Mouse (Mus musculus) layer of hippocampus, postnatal 14 days (tissue): ENCODE measurements around the gene Tmpo. TPM values are rescaled to one million over a fixed set of nuclear protein-coding genes. Genes with fewer than 3 reads are reported as not detected.

Experiments used
- DNase-seq, 2 experiments: peaks; one replicate each; pipeline ENCODE4 v3.0.0; 2021 to 2022; ENCODE audit warnings: low spot score in 2 of 2, mixed read lengths in 1 of 2
- total RNA-seq, 2 experiments: library from RNA; stranded (reverse); gene quantifications; 2 replicates each; pipeline ENCODE4 v1.2.3; 2021

The Tmpo gene
- total RNA-seq, 2 experiments from 2014 or later: 29.6 to 38.5 TPM

DNA sequence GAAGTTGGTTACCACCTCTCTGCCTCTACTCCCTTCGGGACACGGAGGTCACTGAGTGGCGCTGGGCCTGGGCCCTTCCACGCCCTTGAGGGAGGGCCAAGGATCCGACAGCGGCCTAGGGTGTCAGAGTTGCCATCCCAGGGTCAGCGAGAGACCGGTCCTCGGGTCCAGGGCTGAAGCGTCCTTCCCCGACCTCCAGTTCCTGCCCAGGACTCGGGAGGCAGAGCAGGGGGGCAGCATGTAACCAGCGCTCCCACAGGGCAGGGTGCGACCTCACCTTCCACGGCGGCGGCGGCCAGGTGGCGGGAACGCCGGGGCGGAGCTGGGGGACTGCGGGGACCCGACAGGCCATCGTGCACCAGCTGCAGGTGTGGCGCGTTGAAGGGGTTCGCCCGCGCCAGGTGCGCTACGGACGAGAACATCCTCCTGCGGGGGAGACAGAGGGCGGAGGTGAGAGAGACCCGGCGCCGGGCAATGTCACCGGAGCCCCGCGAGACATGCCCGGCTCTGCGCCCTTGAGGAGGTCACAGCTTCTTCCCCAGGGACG is 57.8 kb downstream of the Tmpo start:
- peak in 1 of 2 experiments; percentile 17 for DNase-seq

DNA sequence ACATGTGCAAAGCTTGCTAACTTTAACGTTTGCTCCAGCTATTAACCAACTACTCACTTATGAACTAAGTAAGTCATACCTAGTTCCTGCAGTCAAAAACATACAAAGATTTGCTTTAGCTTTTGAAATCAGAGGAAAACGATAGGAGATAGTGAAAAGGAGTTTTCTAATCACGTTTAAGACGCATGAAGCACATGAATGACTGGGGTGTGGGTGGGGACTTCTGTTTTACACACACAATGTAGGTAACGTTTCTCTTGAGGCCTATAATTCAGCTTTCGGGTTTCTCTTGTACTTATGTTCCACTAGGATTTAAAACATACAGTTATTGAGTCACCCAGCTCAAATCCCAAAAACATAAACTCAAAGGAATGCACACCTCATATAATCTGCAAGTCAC is 58.5 kb downstream of the Tmpo start:
- no peak for DNase-seq

DNA sequence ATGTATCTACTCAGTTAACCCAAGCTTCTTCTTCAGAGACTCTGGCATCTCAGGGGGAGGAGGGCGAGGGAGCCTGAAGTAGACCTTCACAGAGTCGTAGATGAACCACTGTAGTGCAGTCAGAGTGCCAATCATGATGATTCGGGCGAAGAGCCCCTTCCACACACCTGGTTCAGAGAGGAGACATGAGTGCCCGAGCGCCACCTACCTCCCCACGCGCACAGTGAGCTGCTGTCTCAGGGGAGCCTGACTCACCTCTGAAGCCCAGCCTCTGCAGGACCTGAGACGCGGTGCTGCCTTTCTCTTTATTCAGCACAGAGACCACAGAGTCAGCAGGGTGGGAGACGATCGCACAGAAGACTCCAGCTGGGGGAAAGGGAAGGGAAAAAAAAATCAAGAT is 64.2 kb downstream of the Tmpo start:
- DNase-seq: no peak

DNA sequence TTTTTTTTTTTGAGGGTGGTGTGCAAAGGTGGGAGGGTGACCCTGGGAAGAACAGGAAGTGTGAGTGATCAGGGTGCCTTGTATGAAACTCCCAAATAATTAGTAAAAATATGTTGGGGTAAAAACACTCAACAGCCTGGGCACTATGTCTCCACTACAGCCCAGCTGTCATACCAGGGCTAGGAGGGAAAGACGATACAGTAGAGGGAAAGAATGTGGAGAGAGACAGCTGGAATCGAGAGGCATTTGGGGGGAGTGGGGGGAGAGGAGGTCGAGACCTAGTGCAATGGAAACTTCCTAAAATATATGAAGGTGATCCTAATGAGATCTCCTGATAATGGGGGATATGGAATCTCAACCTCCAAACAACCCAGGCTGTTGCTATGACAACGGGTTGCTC is 71.3 kb downstream of the Tmpo start:
- no peak for DNase-seq

DNA sequence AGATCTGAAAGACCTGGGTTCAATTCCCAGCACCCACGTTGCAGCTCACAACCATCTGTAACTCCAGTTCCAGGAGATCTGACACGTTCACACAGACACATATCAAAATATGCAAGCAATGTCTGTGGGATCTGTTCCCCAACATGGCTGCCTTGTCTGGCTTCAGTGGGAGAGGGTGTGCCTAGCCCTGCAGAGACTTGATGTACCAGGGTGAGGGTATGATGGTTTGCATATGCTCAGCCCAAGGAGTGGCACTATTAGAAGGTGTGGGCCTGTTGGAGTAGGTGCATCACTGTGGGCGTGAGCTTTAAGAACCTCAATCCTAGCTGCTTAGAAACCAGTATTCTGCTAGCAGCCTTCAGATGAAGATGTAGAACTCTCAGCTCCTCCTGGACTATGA is 75.1 kb downstream of the Tmpo start:
- DNase-seq: no peak

DNA sequence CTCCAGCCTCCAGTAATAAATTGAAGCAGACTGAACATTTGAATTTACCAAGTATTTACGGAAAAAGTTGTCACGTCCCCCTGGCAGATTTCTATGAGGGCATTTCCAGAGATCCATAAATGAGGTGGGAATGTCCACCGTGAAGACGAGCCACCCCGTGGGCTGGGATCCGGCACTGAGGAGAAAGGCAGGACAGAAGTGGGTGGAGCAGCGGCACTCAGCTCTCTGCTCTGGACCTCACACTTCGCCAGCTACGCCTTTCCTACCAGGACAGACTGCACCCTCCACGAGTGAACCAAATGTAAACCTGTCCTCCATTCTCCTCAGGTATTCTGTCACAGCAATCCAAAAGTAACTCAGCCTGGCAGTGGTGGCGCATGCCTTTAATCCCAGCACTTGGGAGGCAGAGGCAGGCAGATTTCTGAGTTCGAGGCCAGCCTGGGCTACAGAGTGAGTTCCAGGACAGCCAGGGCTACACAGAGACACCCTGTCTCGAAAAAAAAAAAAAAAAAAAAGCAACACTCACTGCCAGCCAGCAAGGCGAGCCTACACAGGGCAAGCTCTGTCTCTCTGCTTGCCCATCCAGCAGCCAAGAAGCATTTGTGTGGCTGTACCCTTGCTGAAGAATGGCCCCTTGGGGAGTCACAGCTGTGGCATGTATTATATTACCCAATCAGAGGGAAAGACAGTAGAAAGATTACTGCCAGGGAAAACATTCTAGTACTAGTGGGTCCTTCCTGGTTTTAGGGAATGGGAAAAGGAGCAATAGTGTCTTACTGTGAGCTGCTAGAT is 78.1 kb downstream of the Tmpo start:
- no peak for DNase-seq

DNA sequence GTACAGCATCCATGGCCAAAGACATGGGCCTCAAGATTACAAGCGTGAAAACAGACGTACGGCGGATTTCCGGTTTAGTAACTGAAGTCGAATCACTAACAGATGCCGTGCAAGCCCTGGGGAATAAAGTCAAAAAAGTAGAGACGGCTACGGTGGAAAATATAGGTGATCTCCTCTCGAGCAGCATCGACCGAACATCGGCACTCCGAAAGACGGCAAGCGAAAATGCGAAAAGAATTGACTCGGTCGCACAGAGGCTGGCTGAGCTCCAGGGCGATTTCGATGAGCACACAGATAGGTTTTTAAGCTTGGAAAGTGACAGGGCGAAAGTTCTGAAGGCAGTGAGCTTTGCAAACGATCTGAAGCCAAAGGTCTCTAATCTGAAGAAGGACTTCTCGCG is 79.2 kb downstream of the Tmpo start:
- no peak for DNase-seq

DNA sequence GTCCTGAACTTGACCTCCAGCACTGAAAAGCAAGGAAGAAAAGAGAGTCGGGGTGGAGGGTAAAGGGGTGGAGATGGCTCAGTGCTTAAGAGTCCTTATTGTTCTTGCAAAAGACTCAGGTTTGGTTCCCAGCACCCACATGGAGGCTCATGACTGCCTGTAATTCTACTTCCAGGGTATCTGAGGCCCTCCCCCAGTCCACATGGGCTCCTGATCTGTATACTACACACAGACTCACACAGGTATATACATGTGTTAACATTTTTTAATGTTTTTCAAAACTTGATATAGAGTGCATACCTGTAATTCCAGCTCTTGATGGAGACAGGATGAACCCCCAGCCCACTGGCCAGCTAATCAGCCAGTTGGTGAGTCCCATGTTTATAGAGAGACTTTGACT is 81.0 kb downstream of the Tmpo start:
- no peak for DNase-seq

DNA sequence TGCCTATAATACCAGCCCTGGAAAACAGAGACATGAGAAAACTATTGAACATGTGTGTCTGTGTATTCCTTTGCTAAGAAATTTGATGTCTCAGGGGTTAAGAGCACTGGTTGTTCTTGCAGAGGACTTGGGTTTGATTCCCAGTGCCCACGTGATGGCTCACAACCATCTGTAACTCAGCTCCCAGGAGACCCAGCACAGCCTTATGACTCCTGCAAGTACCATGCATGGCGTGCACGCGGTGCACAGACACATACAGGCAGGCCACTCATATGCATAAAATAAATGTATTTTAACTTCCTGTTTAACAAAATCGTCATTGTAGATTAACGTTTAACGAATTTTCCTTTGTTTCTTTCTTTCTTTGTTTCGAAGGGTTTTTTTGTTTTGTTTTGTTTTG is 83.1 kb downstream of the Tmpo start:
- DNase-seq: no peak

Other genes starting within 250 kb of the Tmpo start
- 10 to 100 TPM; 12.5 to 13.4 TPM for gene Apaf1, start 98.5 kb downstream of the Tmpo start, total RNA-seq
- 10 to 100 TPM; 14.7 to 14.9 TPM for gene Ikbip, start 98.4 kb downstream of the Tmpo start, total RNA-seq
- 100 to 1,000 TPM; 567 to 579 TPM for gene Slc25a3, start 57.3 kb downstream of the Tmpo start, total RNA-seq